ENCODE assay signal across 8 mouse cellular contexts in genomic region chr11:52097596-52097995, GRCm38 (mm10). TPM values are rescaled to one million over a fixed set of nuclear protein-coding genes. Genes with fewer than 3 reads are reported as not detected.
A peak's percentile ranks its signal among the peaks of the same experiment; 100 is the strongest.
DNase-seq lines count a peak whose midpoint lies in the region; ATAC-seq and TF ChIP-seq lines count a peak whose summit lies in the region.

No protein-coding gene starts in this region.

- 75% methylated on average over 2 of the region's 2 CpGs for WGBS in neural tube, embryonic 11.5 days
- 72% methylated on average over 2 of the region's 2 CpGs for WGBS in forebrain, embryonic 11.5 days
- WGBS in limb, embryonic 13.5 days = 78% methylated on average over 2 of the region's 2 CpGs
- WGBS in stomach, postnatal 0 days = 64% methylated on average over 2 of the region's 2 CpGs

- peak overlapping the region; percentile 79 for H3K4me2 ChIP-seq in neural tube, embryonic 11.5 days (ENCODE audit: low read depth)
- H3K4me2 ChIP-seq in forebrain, embryonic 11.5 days (ENCODE audit: low read depth, low read length, severe bottlenecking) = peak overlapping the region; percentile 66
- H3K4me2 ChIP-seq in limb, embryonic 13.5 days (replicated peaks) = peak overlapping the region; percentile 82
- no peak overlapping the region for H3K4me2 ChIP-seq in stomach, postnatal 0 days (replicated peaks; ENCODE audit: low read depth)

- no peaks in the 10 kb centered on the region for H3K36me3 ChIP-seq in neural tube, embryonic 11.5 days (ENCODE audit: control insufficient read depth, insufficient read depth, low read length)
- H3K36me3 ChIP-seq in forebrain, embryonic 11.5 days (ENCODE audit: control insufficient read depth, insufficient read depth, low read length) = no peaks in the 10 kb centered on the region
- H3K36me3 ChIP-seq in limb, embryonic 13.5 days = no peaks in the 10 kb centered on the region
- H3K36me3 ChIP-seq in stomach, postnatal 0 days (ENCODE audit: control insufficient read depth, insufficient read depth, low read length) = no peaks in the 10 kb centered on the region

- ATAC-seq in neural tube, embryonic 11.5 days (ENCODE audit: insufficient read depth, low FRiP score, low TSS enrichment) = no peak
- ATAC-seq in forebrain, embryonic 11.5 days (replicated peaks; ENCODE audit: low FRiP score) = no peak
- ATAC-seq in limb, embryonic 13.5 days (ENCODE audit: low FRiP score, low read depth) = no peak
- ATAC-seq in stomach, postnatal 0 days (ENCODE audit: low FRiP score, low TSS enrichment) = no peak

- H3K4me3 ChIP-seq in neural tube, embryonic 11.5 days (ENCODE audit: low read depth, low read length) = peak overlapping the region; percentile 99; the same call in 1 of the 2 replicates
- no peak overlapping the region; the same call in 1 of the 2 replicates for H3K4me3 ChIP-seq in forebrain, embryonic 11.5 days (ENCODE audit: low read depth, low read length)
- peak overlapping the region; percentile 73 for H3K4me3 ChIP-seq in limb, embryonic 13.5 days
- H3K4me3 ChIP-seq in stomach, postnatal 0 days (ENCODE audit: low read depth, low read length) = no peak overlapping the region

- DNase-seq in neural tube, embryonic 11.5 days (ENCODE audit: low spot score) = no peak
- DNase-seq in neural tube, embryonic 10.5 days (ENCODE audit: extremely low spot score, low spot score) = no peak
- no peak for DNase-seq in forebrain, embryonic 11.5 days (ENCODE audit: low spot score)
- no peak for DNase-seq in stomach, postnatal 0 days (ENCODE audit: low spot score)
- no peak for DNase-seq in spleen, postnatal 10 days (ENCODE audit: low spot score in 2 of 2)
- DNase-seq in ovary, adult 18-20 months (ENCODE audit: low spot score) = no peak
- no peak for DNase-seq in spleen, postnatal 36 days (ENCODE audit: low spot score in 2 of 2)

- peak overlapping the region; percentile 71 for H3K9ac ChIP-seq in neural tube, embryonic 11.5 days (ENCODE audit: low read length)
- H3K9ac ChIP-seq in forebrain, embryonic 11.5 days (ENCODE audit: low read length) = peak overlapping the region; percentile 60; the same call in 1 of the 2 replicates
- peak overlapping the region; percentile 69; the same call in 1 of the 2 replicates for H3K9ac ChIP-seq in limb, embryonic 13.5 days
- no peak overlapping the region for H3K9ac ChIP-seq in stomach, postnatal 0 days (ENCODE audit: low read length)

- peaks cover 12% of the 10 kb centered on the region for H3K4me1 ChIP-seq in neural tube, embryonic 11.5 days (ENCODE audit: control insufficient read depth, insufficient read depth, low read length)
- H3K4me1 ChIP-seq in forebrain, embryonic 11.5 days (replicated peaks; ENCODE audit: control insufficient read depth, insufficient read depth, low read length) = peaks cover 6% of the 10 kb centered on the region; the same call in 1 of the 2 replicates
- H3K4me1 ChIP-seq in limb, embryonic 13.5 days = peaks cover 29% of the 10 kb centered on the region
- peaks cover 7% of the 10 kb centered on the region; the same call in 1 of the 2 replicates for H3K4me1 ChIP-seq in stomach, postnatal 0 days (replicated peaks; ENCODE audit: control insufficient read depth, insufficient read depth)

- H3K9me3 ChIP-seq in neural tube, embryonic 11.5 days (ENCODE audit: control insufficient read depth, low read length) = no peaks in the 10 kb centered on the region
- H3K9me3 ChIP-seq in forebrain, embryonic 11.5 days (ENCODE audit: control insufficient read depth, low read length) = no peaks in the 10 kb centered on the region
- no peaks in the 10 kb centered on the region for H3K9me3 ChIP-seq in limb, embryonic 13.5 days
- H3K9me3 ChIP-seq in stomach, postnatal 0 days (ENCODE audit: control insufficient read depth, low read length) = no peaks in the 10 kb centered on the region

- no peak for TF ChIP-seq CTCF in stomach, postnatal 0 days (IDR thresholded peaks at IDR 0.05; ENCODE audit: low read depth)

- H3K27me3 ChIP-seq in neural tube, embryonic 11.5 days (ENCODE audit: control insufficient read depth, insufficient read depth, low read length) = no peaks in the 10 kb centered on the region
- H3K27me3 ChIP-seq in forebrain, embryonic 11.5 days (ENCODE audit: control insufficient read depth, insufficient read depth, low read length) = no peaks in the 10 kb centered on the region
- H3K27me3 ChIP-seq in limb, embryonic 13.5 days = no peaks in the 10 kb centered on the region
- no peaks in the 10 kb centered on the region for H3K27me3 ChIP-seq in stomach, postnatal 0 days (ENCODE audit: control insufficient read depth, insufficient read depth, low read length)

- no peak overlapping the region for H3K27ac ChIP-seq in neural tube, embryonic 11.5 days (ENCODE audit: low read depth, low read length)
- H3K27ac ChIP-seq in forebrain, embryonic 11.5 days (ENCODE audit: low read depth, low read length) = no peak overlapping the region
- H3K27ac ChIP-seq in limb, embryonic 13.5 days = no peak overlapping the region
- peak overlapping the region; percentile 100 for H3K27ac ChIP-seq in stomach, postnatal 0 days (replicated peaks)

- no peak for TF ChIP-seq EP300 in stomach, postnatal 0 days (optimal IDR thresholded peaks at IDR 0.05)

RNA-seq across cellular contexts. Expression of gene Ppp2ca, which starts 0.9 kb away (rescaled TPM):
- 132 TPM in 2 replicates for polyA plus RNA-seq in neural tube, embryonic 11.5 days (2014; fragmentation: Nextera tagmentation; extraction: Ambion mirVana)
- 122 and 128 TPM in 2 replicates for polyA plus RNA-seq in forebrain, embryonic 11.5 days (2014; fragmentation: Nextera tagmentation; extraction: Ambion mirVana)
- 78.4 and 81.1 TPM in 2 replicates for polyA plus RNA-seq in limb, embryonic 13.5 days (2015; fragmentation: Nextera tagmentation; extraction: Ambion mirVana)
- 63.8 and 66.5 TPM in 2 replicates for polyA plus RNA-seq in stomach, postnatal 0 days (2015; fragmentation: Nextera tagmentation; extraction: Ambion mirVana)

RNA-seq across cellular contexts. Expression of gene Olfr1373, which starts 47.7 kb away (rescaled TPM):
- not detected in 2 replicates for polyA plus RNA-seq in neural tube, embryonic 11.5 days (2014; fragmentation: Nextera tagmentation; extraction: Ambion mirVana)
- not detected in 2 replicates for polyA plus RNA-seq in forebrain, embryonic 11.5 days (2014; fragmentation: Nextera tagmentation; extraction: Ambion mirVana)
- polyA plus RNA-seq in limb, embryonic 13.5 days (2015; fragmentation: Nextera tagmentation; extraction: Ambion mirVana) = not detected in 2 replicates
- not detected in 2 replicates for polyA plus RNA-seq in stomach, postnatal 0 days (2015; fragmentation: Nextera tagmentation; extraction: Ambion mirVana)

Comparison
In these comparisons a context has a peak if more than half of its experiments do, and no peak if none do; other contexts are left out.
1. H3K4me3 ChIP-seq: peak in neural tube, embryonic 11.5 days (single experiment) and limb, embryonic 13.5 days (single experiment); none in forebrain, embryonic 11.5 days (single experiment) and stomach, postnatal 0 days (single experiment).